Mouse (Mus musculus) thymus, adult 2 months (tissue): Measurements from ENCODE around the gene Agmo. TPM values are rescaled to one million over a fixed set of nuclear protein-coding genes. Genes with fewer than 3 reads are reported as not detected.

Experiments
- DNase-seq: peaks from one replicate; pipeline ENCODE4 v3.0.0; 2021
- H3K27ac ChIP-seq: fragments of 200-500 bp; 2 replicates; pipeline ENCODE4 v1.5.1; 2012; ENCODE audit warnings: low read length, control low read depth; ENCODE audit not compliant: control insufficient read depth, insufficient read depth
- H3K27me3 ChIP-seq: fragments of 200-500 bp; 2 replicates; pipeline ENCODE4 v1.6.1; 2012; ENCODE audit warnings: mild to moderate bottlenecking, low read length, moderate library complexity, mixed read lengths; ENCODE audit not compliant: control insufficient read depth, insufficient read depth
- H3K36me3 ChIP-seq: fragments of 200-500 bp; 2 replicates; pipeline ENCODE4 v1.6.1; 2012; ENCODE audit warnings: mild to moderate bottlenecking, low read length, moderate library complexity; ENCODE audit not compliant: control insufficient read depth, insufficient read depth
- H3K4me1 ChIP-seq: fragments of 200-500 bp; replicated peaks from 2 replicates; pipeline ENCODE4 v1.6.1; 2012; ENCODE audit warnings: low read length; ENCODE audit not compliant: control insufficient read depth, insufficient read depth
- H3K4me3 ChIP-seq: fragments of 200-500 bp; 2 replicates; pipeline ENCODE4 v1.5.1; 2012; ENCODE audit warnings: mild to moderate bottlenecking, low read length, control low read depth, moderate library complexity; ENCODE audit not compliant: control insufficient read depth, insufficient read depth
- CTCF ChIP-seq: fragments of 200-500 bp; IDR thresholded peaks from 2 replicates; pipeline ENCODE4 v1.5.1; 2012; ENCODE audit warnings: mild to moderate bottlenecking, control low read depth, low read length, moderate library complexity, borderline replicate concordance; ENCODE audit not compliant: control insufficient read depth, poor library complexity, insufficient read depth; ENCODE audit errors: extremely low read depth
- POLR2A ChIP-seq: fragments of 200-500 bp; IDR thresholded peaks from 2 replicates; pipeline ENCODE4 v1.6.1; 2012; ENCODE audit warnings: mild to moderate bottlenecking, low read length, control low read depth, moderate library complexity; ENCODE audit not compliant: control insufficient read depth, poor library complexity, insufficient read depth; ENCODE audit errors: extremely low read depth
- WGBS: fragments of 180-500 bp; shearing (Covaris S2); methylation state at CpG from one replicate; pipeline ENCODE4 v1.1.7; 2018; 5-methylcytosine and 5-hydroxymethylcytosine counted together
- polyA plus RNA-seq: library from polyadenylated mRNA; depleted of rRNA; stranded (reverse); fragments of >200 nt; gene quantifications from 2 replicates; pipeline ENCODE4 v1.2.3, GENCODE M21; 2012

Gene Agmo
- polyA plus RNA-seq, 1 experiment = 1.3 TPM

GRCm38 (mm10) chr12:37521772-37522171 lies 280.3 kb downstream of the Agmo start:
- Histone ChIP-seq H3K4me3 (no peak overlapping the region), H3K27ac (no peak overlapping the region), H3K4me1 (no peaks in the 10 kb centered on the region), H3K36me3 (no peaks in the 10 kb centered on the region), H3K27me3 (no peaks in the 10 kb centered on the region)
- 80% methylated on average over 1 of the region's 1 CpGs for WGBS
- no peak for TF ChIP-seq CTCF
- no peak for TF ChIP-seq POLR2A
- no peak for DNase-seq

GRCm38 (mm10) chr12:37524662-37525061 lies 283.2 kb downstream of the Agmo start:
- no peak for DNase-seq
- H3K27me3 ChIP-seq = no peaks in the 10 kb centered on the region
- H3K27ac ChIP-seq = no peak overlapping the region
- no peaks in the 10 kb centered on the region for H3K36me3 ChIP-seq
- TF ChIP-seq POLR2A (no peak), CTCF (no peak)
- H3K4me1 ChIP-seq = no peaks in the 10 kb centered on the region
- 67% methylated on average over 3 of the region's 3 CpGs for WGBS
- H3K4me3 ChIP-seq = no peak overlapping the region

- whole genome bisulfite sequencing = 70% methylated on average over 1 of the region's 1 CpGs
- H3K4me3 ChIP-seq = no peak overlapping the region
- H3K4me1 ChIP-seq = no peaks in the 10 kb centered on the region
- no peaks in the 10 kb centered on the region for H3K36me3 ChIP-seq
- no peak for DNase-seq
- no peak for TF ChIP-seq POLR2A
- TF ChIP-seq CTCF = no peak
- no peaks in the 10 kb centered on the region for H3K27me3 ChIP-seq
- H3K27ac ChIP-seq = no peak overlapping the region
Observed at GRCm38 (mm10) chr12:37540994-37541393, 299.6 kb downstream of the Agmo start.

- H3K4me1 ChIP-seq = no peaks in the 10 kb centered on the region
- no peak for DNase-seq
- no peak for TF ChIP-seq CTCF
- no peak for TF ChIP-seq POLR2A
- no peaks in the 10 kb centered on the region for H3K36me3 ChIP-seq
- 21% methylated on average over 1 of the region's 1 CpGs for WGBS
- no peak overlapping the region for H3K4me3 ChIP-seq
- H3K27me3 ChIP-seq = no peaks in the 10 kb centered on the region
- H3K27ac ChIP-seq = no peak overlapping the region
Observed at GRCm38 (mm10) chr12:37558284-37558683, 316.8 kb downstream of the Agmo start.

GRCm38 (mm10) chr12:37565882-37566596 lies 324.6 kb downstream of the Agmo start:
- 91% methylated on average over 5 of the region's 5 CpGs for WGBS
- no peak for DNase-seq
- no peak overlapping the region for H3K4me3 ChIP-seq
- no peak for TF ChIP-seq CTCF
- no peak for TF ChIP-seq POLR2A
- H3K4me1 ChIP-seq = no peaks in the 10 kb centered on the region
- no peak overlapping the region for H3K27ac ChIP-seq
- H3K27me3 ChIP-seq = no peaks in the 10 kb centered on the region
- H3K36me3 ChIP-seq = no peaks in the 10 kb centered on the region

GRCm38 (mm10) chr12:37571922-37572321 lies 330.5 kb downstream of the Agmo start:
- Histone ChIP-seq H3K27me3 (no peaks in the 10 kb centered on the region), H3K27ac (no peak overlapping the region), H3K4me3 (no peak overlapping the region), H3K4me1 (no peaks in the 10 kb centered on the region), H3K36me3 (no peaks in the 10 kb centered on the region)
- no peak for DNase-seq
- TF ChIP-seq CTCF (no peak), POLR2A (no peak)
- 78% methylated on average over 3 of the region's 3 CpGs for WGBS
